Mouse (Mus musculus) midbrain, embryonic 10.5 days (tissue): ENCODE results near the gene Ccr3. TPM values are rescaled to one million over a fixed set of nuclear protein-coding genes. Genes with fewer than 3 reads are reported as not detected.
"Not testable (repeated sequence)": the region's sequence is repeated elsewhere in the genome, so short reads cannot be mapped to it uniquely, and the experiment has no call there.

ENCODE experiments used
- DNase-seq: peaks from one replicate; pipeline ENCODE4 v3.0.0-alpha.2; 2017; ENCODE audit warnings: low spot score
- H3K27ac ChIP-seq: fragments of 300-500 bp; sonication (generic); replicated peaks from 2 replicates; pipeline ENCODE4 v1.5.1; 2016; ENCODE audit warnings: mild to moderate bottlenecking
- H3K27me3 ChIP-seq: fragments of 300-500 bp; sonication (generic); 2 replicates; pipeline ENCODE4 v1.6.1; 2016; ENCODE audit warnings: low read depth, mild to moderate bottlenecking; ENCODE audit not compliant: poor library complexity, severe bottlenecking
- H3K36me3 ChIP-seq: fragments of 300-500 bp; sonication (generic); 2 replicates; pipeline ENCODE4 v1.6.1; 2016; ENCODE audit warnings: mild to moderate bottlenecking, moderate library complexity
- H3K4me1 ChIP-seq: fragments of 300-500 bp; sonication (generic); 2 replicates; pipeline ENCODE4 v1.6.1; 2016
- H3K4me3 ChIP-seq: fragments of 300-500 bp; sonication (generic); 2 replicates; pipeline ENCODE4 v1.5.1; 2016; ENCODE audit warnings: mild to moderate bottlenecking, moderate library complexity
- H3K9me3 ChIP-seq: fragments of 300-500 bp; sonication (generic); replicated peaks from 2 replicates; pipeline ENCODE4 v1.6.1; 2016; ENCODE audit warnings: mild to moderate bottlenecking
- WGBS: fragments of 180-500 bp; shearing (Covaris S2); methylation state at CpG from one replicate; pipeline ENCODE4 v1.1.7; 2016; 5-methylcytosine and 5-hydroxymethylcytosine counted together
- polyA plus RNA-seq: library from polyadenylated mRNA; unstranded; fragments of >200 nt; fragmentation: Nextera tagmentation; extraction: Ambion mirVana; gene quantifications from 2 replicates; pipeline ENCODE4 v1.2.1, GENCODE M21; 2016

The Ccr3 gene
- polyA plus RNA-seq, 1 experiment from 2014 or later, result not detected

- H3K36me3 ChIP-seq, H3K27ac ChIP-seq, H3K27me3 ChIP-seq, DNase-seq, H3K4me3 ChIP-seq, H3K9me3 ChIP-seq, H3K4me1 ChIP-seq: not testable (repeated sequence)
- 76% methylated on average over 3 of the region's 3 CpGs for WGBS
These were observed 40.0 kb downstream of the Ccr3 start for GRCm38 (mm10) chr9:124061474-124062432.

- no peaks in the 10 kb centered on the region for H3K27me3 ChIP-seq
- H3K4me1 ChIP-seq, result 0 out of 2 replicates have a peak, but pooled peaks cover 2% of the 10 kb centered on the region
- H3K36me3 ChIP-seq, result no peaks in the 10 kb centered on the region
- no peak for DNase-seq
- H3K9me3 ChIP-seq, result no peaks in the 10 kb centered on the region
- H3K4me3 ChIP-seq, result no peak overlapping the region
- H3K27ac ChIP-seq, result no peak overlapping the region
These were observed 44.9 kb downstream of the Ccr3 start for GRCm38 (mm10) chr9:124066572-124067103.

- WGBS, result 63% methylated on average over 2 of the region's 2 CpGs
- no peak for DNase-seq
- Histone ChIP-seq H3K27ac (no peak overlapping the region), H3K4me3 (no peak overlapping the region), H3K4me1 (0 out of 2 replicates have a peak, but pooled peaks cover 2% of the 10 kb centered on the region), H3K9me3 (no peaks in the 10 kb centered on the region), H3K27me3 (no peaks in the 10 kb centered on the region), H3K36me3 (no peaks in the 10 kb centered on the region)
These were observed 46.6 kb downstream of the Ccr3 start for GRCm38 (mm10) chr9:124068098-124069058.

- Histone ChIP-seq H3K27me3 (no peaks in the 10 kb centered on the region), H3K9me3 (no peaks in the 10 kb centered on the region), H3K27ac (no peak overlapping the region), H3K4me3 (no peak overlapping the region), H3K36me3 (no peaks in the 10 kb centered on the region), H3K4me1 (no peaks in the 10 kb centered on the region)
- WGBS, result 80% methylated on average over 1 of the region's 1 CpGs
- no peak for DNase-seq
These were observed 49.7 kb downstream of the Ccr3 start for GRCm38 (mm10) chr9:124071506-124071905.

DNA sequence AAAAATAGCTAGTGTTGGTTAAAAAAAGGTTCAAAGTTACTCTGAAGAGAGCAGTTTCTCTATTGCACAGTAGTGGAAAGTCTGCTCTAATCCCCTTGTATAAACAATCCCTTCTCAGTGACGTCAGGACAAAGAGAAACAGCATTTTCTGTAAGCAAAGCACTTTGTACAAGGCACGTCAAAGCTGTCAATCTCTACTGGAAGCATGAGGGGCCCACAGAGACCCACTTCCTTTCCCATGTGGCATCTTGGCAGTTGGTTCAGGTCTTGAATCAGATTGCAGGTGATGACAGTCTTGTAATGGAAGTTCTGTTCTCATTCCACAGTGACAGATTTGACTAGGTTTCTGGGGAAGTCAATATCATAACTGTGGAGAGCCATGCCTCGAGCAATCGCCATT, 58.0 kb downstream of the Ccr3 start:
- no peak for DNase-seq
- H3K9me3 ChIP-seq, result 0 out of 2 replicates have a peak, but pooled peaks cover 2% of the 10 kb centered on the region
- no peak overlapping the region for H3K27ac ChIP-seq
- no peaks in the 10 kb centered on the region for H3K4me1 ChIP-seq
- H3K4me3 ChIP-seq, result no peak overlapping the region
- H3K36me3 ChIP-seq, result no peaks in the 10 kb centered on the region
- H3K27me3 ChIP-seq, result no peaks in the 10 kb centered on the region
- 71% methylated on average over 4 of the region's 4 CpGs for WGBS

GRCm38 (mm10) chr9:124080471-124080870, 58.7 kb downstream of the Ccr3 start:
- not testable (repeated sequence) for DNase-seq, H3K27ac ChIP-seq, H3K9me3 ChIP-seq, H3K27me3 ChIP-seq, H3K36me3 ChIP-seq, H3K4me1 ChIP-seq, H3K4me3 ChIP-seq
- 96% methylated on average over 13 of the region's 13 CpGs for WGBS

Other genes with a start within 250 kb of the Ccr3 start
- 0.17 and 0.25 TPM in 2 replicates for gene Cxcr6, start 215.5 kb upstream of the Ccr3 start, polyA plus RNA-seq
- gene Fyco1, start 170.1 kb upstream of the Ccr3 start, polyA plus RNA-seq, result 10.8 and 12.0 TPM in 2 replicates
- gene Xcr1, start 159.9 kb upstream of the Ccr3 start, polyA plus RNA-seq, result 0.02 TPM in 1 of 2 replicates, not detected in the other
- gene Ccr1, start 53.3 kb upstream of the Ccr3 start, polyA plus RNA-seq, result 0.98 and 1.3 TPM in 2 replicates
- not detected in 2 replicates for gene Ccr1l1, start 43.6 kb upstream of the Ccr3 start, polyA plus RNA-seq
- 0.05 and 0.27 TPM in 2 replicates for gene Ccr2, start 80.0 kb downstream of the Ccr3 start, polyA plus RNA-seq
- gene Ccr5, start 99.6 kb downstream of the Ccr3 start, polyA plus RNA-seq, result 0.15 and 0.77 TPM in 2 replicates